Mouse (Mus musculus) E14TG2a.4 (cell line): Measurements from ENCODE around the gene Htr2c.

ENCODE experiments used
- CTCF ChIP-seq: conservative IDR thresholded peaks from 2 replicates; pipeline ENCODE4 v1.5.1; 2014; ENCODE audit warnings: low read length
- POU5F1 ChIP-seq: IDR thresholded peaks from 2 replicates; pipeline ENCODE4 v1.6.1; 2014; ENCODE audit warnings: low read length, borderline replicate concordance

GRCm38 (mm10) chrX:146962258-146962913 is at the start of gene Htr2c:
- TF ChIP-seq CTCF, result no peak
- TF ChIP-seq POU5F1, result no peak
